In genomic region chr15:64510649-64511048, GRCm38 (mm10) we compare ENCODE assay signal across 12 mouse cellular contexts.
"Had no signal": no experiment of that assay in that cellular context is flagged by ENCODE, and none has a peak within 500 bp of the region (broad histone marks: within the 10 kb centered on the region; RNA-seq: fewer than 3 reads in every experiment).

No protein-coding gene starts in this region.

- H3K9ac ChIP-seq: liver, embryonic 12.5 days; lung, embryonic 14.5 days; midbrain, embryonic 15.5 days; neural tube, embryonic 12.5 days had no signal

- H3K27me3 ChIP-seq: liver, embryonic 12.5 days; midbrain, embryonic 15.5 days; neural tube, embryonic 12.5 days had no signal

- H3K27ac ChIP-seq: left cerebral cortex, adult 2 months; limb, embryonic 10.5 days; liver, embryonic 12.5 days; midbrain, embryonic 15.5 days; neural tube, embryonic 12.5 days; stomach, postnatal 0 days had no signal

- H3K4me1 ChIP-seq: limb, embryonic 10.5 days; liver, embryonic 12.5 days; midbrain, embryonic 15.5 days had no signal

- H3K4me3 ChIP-seq: left cerebral cortex, adult 2 months; limb, embryonic 10.5 days; liver, embryonic 12.5 days; midbrain, embryonic 15.5 days; neural tube, embryonic 12.5 days had no signal

- H3K9me3 ChIP-seq: limb, embryonic 10.5 days; liver, embryonic 12.5 days; midbrain, embryonic 15.5 days; neural tube, embryonic 12.5 days had no signal

- DNase-seq: kidney, postnatal 25 days; lung, embryonic 14.5 days; lung, postnatal 10 days; lung, postnatal 4 days; thymus, postnatal 4 days had no signal

- ATAC-seq: liver, embryonic 12.5 days; midbrain, embryonic 15.5 days had no signal

- H3K36me3 ChIP-seq: limb, embryonic 10.5 days; liver, embryonic 12.5 days; midbrain, embryonic 15.5 days; neural tube, embryonic 12.5 days had no signal

- H3K4me2 ChIP-seq: liver, embryonic 12.5 days; lung, embryonic 14.5 days; midbrain, embryonic 11.5 days; midbrain, embryonic 15.5 days; neural tube, embryonic 12.5 days had no signal
